Comparison of ENCODE assay signal across 11 mouse cellular contexts in the genomic region with DNA sequence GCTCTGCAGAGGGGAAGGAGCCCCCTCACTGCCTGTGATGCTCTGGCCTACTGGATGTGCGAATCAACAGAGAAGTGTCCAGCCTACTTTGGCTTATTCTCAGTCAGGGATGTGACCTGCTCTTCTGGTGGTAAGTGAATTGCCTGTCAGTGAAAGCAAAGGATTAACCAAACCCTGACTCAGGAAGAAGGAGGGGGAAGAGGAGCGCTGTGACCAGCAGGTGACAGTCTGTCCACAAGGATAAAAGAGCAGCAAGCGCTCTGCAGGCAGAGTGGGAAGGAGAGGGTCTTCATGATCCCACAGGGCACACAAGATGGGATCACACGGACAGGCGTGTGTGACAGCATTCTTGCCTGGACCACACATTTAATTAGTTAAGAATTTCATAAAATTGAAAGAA. TPM values are rescaled to one million over a fixed set of nuclear protein-coding genes. Genes with fewer than 3 reads are reported as not detected.
DNase-seq lines count a peak whose midpoint lies in the region; ATAC-seq and TF ChIP-seq lines count a peak whose summit lies in the region.
"Had no signal": no experiment of that assay in that cellular context is flagged by ENCODE, and none has a peak within 500 bp of the region (broad histone marks: within the 10 kb centered on the region; RNA-seq: fewer than 3 reads in every experiment).

No protein-coding gene starts in this region.

- no peak for TF ChIP-seq POLR2A in brain, embryonic 14.5 days (IDR thresholded peaks at IDR 0.05; ENCODE audit: borderline replicate concordance, extremely low read depth, insufficient read depth, insufficient read length, poor library complexity, severe bottlenecking)
- TF ChIP-seq POLR2A in cortical plate, adult 2 months (IDR thresholded peaks at IDR 0.05; ENCODE audit: extremely low read depth, insufficient read depth, low read length): no peak

- no peaks in the 10 kb centered on the region for H3K36me3 ChIP-seq in liver, embryonic 11.5 days (ENCODE audit: control insufficient read depth, insufficient read depth, low read length)
- no peaks in the 10 kb centered on the region for H3K36me3 ChIP-seq in liver, embryonic 12.5 days

- peak overlapping the region; percentile 73 for H3K27ac ChIP-seq in gastrocnemius, adult 2 months
- H3K27ac ChIP-seq in liver, embryonic 11.5 days (ENCODE audit: low read depth, low read length): no peak overlapping the region
- no peak overlapping the region for H3K27ac ChIP-seq in liver, embryonic 12.5 days
- no peak overlapping the region for H3K27ac ChIP-seq in cortical plate, adult 2 months (ENCODE audit: insufficient read depth, low read length)
- H3K27ac ChIP-seq: left cerebral cortex, adult 2 months had no signal

- DNase-seq in gastrocnemius, adult 2 months: peak; percentile 44
- DNase-seq in gastrocnemius, postnatal 4 days (ENCODE audit: low spot score in 2 of 2): no peak
- peak; percentile 28 for DNase-seq in liver, embryonic 11.5 days (ENCODE audit: low spot score)
- peak; percentile 56 for DNase-seq in brain, embryonic 14.5 days (ENCODE audit: low read depth)
- no peak for DNase-seq in left cerebral cortex, postnatal 36 days (ENCODE audit: low spot score in 2 of 2)
- DNase-seq: heart, postnatal 36 days; right cerebral cortex, postnatal 25 days had no signal

- peak; percentile 61 for TF ChIP-seq CTCF in gastrocnemius, adult 2 months (IDR thresholded peaks at IDR 0.05)
- TF ChIP-seq CTCF in brain, embryonic 14.5 days (IDR thresholded peaks at IDR 0.05; ENCODE audit: borderline replicate concordance, extremely low read depth, insufficient read depth, insufficient read length): peak; percentile 44; the same call in 1 of the 2 replicates
- TF ChIP-seq CTCF in cortical plate, adult 2 months (IDR thresholded peaks at IDR 0.05; ENCODE audit: extremely low read depth, insufficient read depth, low read length): 0 out of 2 replicates have a peak, but pooled peaks have one; percentile 24

- intact Hi-C loops in gastrocnemius, adult 2 months (cut with DNase I): loop anchor here (2.0 to 5.0 kb wide), 3 partner anchors 163 to 295 kb away; partner anchors contain the start of gene Mgll
- intact Hi-C loops in left cerebral cortex, postnatal 36 days (cut with DNase I): loop anchor here (5.0 kb wide), 1 partner anchor 273 kb away; no protein-coding TSS in a partner anchor

- H3K4me1 ChIP-seq in liver, embryonic 11.5 days (replicated peaks; ENCODE audit: control insufficient read depth, insufficient read depth, low read length): no peaks in the 10 kb centered on the region
- H3K4me1 ChIP-seq in liver, embryonic 12.5 days: no peaks in the 10 kb centered on the region
- peaks cover 2% of the 10 kb centered on the region; the same call in 1 of the 2 replicates for H3K4me1 ChIP-seq in cortical plate, adult 2 months (ENCODE audit: control insufficient read depth, insufficient read depth, low read length)

- 0 out of 2 replicates have a peak, but pooled peaks cover 7% of the 10 kb centered on the region for H3K27me3 ChIP-seq in liver, embryonic 11.5 days (replicated peaks; ENCODE audit: control insufficient read depth, insufficient read depth, low read length)
- H3K27me3 ChIP-seq in liver, embryonic 12.5 days (replicated peaks): peaks cover 41% of the 10 kb centered on the region

- peak overlapping the region; percentile 30 for H3K4me3 ChIP-seq in gastrocnemius, adult 2 months
- no peak overlapping the region for H3K4me3 ChIP-seq in liver, embryonic 11.5 days (ENCODE audit: low read depth, low read length)
- no peak overlapping the region for H3K4me3 ChIP-seq in liver, embryonic 12.5 days
- no peak overlapping the region for H3K4me3 ChIP-seq in cortical plate, adult 2 months (ENCODE audit: insufficient read depth, low read length)
- H3K4me3 ChIP-seq: left cerebral cortex, adult 2 months had no signal

- ATAC-seq in liver, embryonic 11.5 days (replicated peaks; ENCODE audit: low FRiP score): no peak
- ATAC-seq in liver, embryonic 12.5 days: no peak
- no peak for ATAC-seq in monocyte, adult 5-6 weeks (replicated peaks; ENCODE audit: insufficient number of reproducible peaks, low FRiP score, low TSS enrichment, poor library complexity, severe bottlenecking)

- no peak overlapping the region for H3K4me2 ChIP-seq in liver, embryonic 11.5 days
- no peak overlapping the region for H3K4me2 ChIP-seq in liver, embryonic 12.5 days

- WGBS in liver, embryonic 11.5 days: 46% methylated on average over 5 of the region's 5 CpGs
- 46% methylated on average over 5 of the region's 5 CpGs for WGBS in liver, embryonic 12.5 days (ENCODE audit: insufficient replicate concordance)

- no peaks in the 10 kb centered on the region for H3K9me3 ChIP-seq in liver, embryonic 11.5 days (ENCODE audit: control insufficient read depth, low read length)
- no peaks in the 10 kb centered on the region for H3K9me3 ChIP-seq in liver, embryonic 12.5 days (replicated peaks)

- no peak overlapping the region for H3K9ac ChIP-seq in liver, embryonic 11.5 days (ENCODE audit: low read depth, low read length)
- H3K9ac ChIP-seq in liver, embryonic 12.5 days: no peak overlapping the region

RNA-seq across cellular contexts. Expression of gene Sec61a1, which starts 41.0 kb away (rescaled TPM):
- total RNA-seq in gastrocnemius, adult 2 months (2021): 10 to 100 TPM; 17.7 to 23.3 TPM
- total RNA-seq in gastrocnemius, postnatal 4 days (2021): 100 to 1,000 TPM; 117 to 128 TPM
- 214 and 233 TPM in 2 replicates for polyA plus RNA-seq in liver, embryonic 11.5 days (2014; fragmentation: Nextera tagmentation; extraction: Ambion mirVana)
- polyA plus RNA-seq in liver, embryonic 12.5 days (2016; fragmentation: Nextera tagmentation; extraction: Ambion mirVana): 154 and 156 TPM in 2 replicates
- 169 and 177 TPM in 2 replicates for polyA plus RNA-seq in brain, embryonic 14.5 days (2012; rRNA removed)
- polyA plus RNA-seq in cortical plate, adult 2 months (2012; rRNA removed): 86.3 and 89.3 TPM in 2 replicates
- 110 to 141 TPM (median 110 TPM) in 3 replicates for total RNA-seq in monocyte, adult 5-6 weeks (2017)
- total RNA-seq in left cerebral cortex, postnatal 36 days (2021): 10 to 100 TPM; 75.3 to 78.8 TPM

Comparison
In these comparisons a context has a peak if more than half of its experiments do, and no peak if none do; other contexts are left out.
1. DNase-seq: peak in gastrocnemius, adult 2 months (single experiment), liver, embryonic 11.5 days (single experiment) and brain, embryonic 14.5 days (single experiment); none in gastrocnemius, postnatal 4 days (0 of 2) and left cerebral cortex, postnatal 36 days (0 of 2).
2. Peak in every context shown above with its lines, with median percentiles within 50 percentile points of each other: CTCF ChIP-seq.